Mouse (Mus musculus) neural tube, embryonic 11.5 days (tissue): ENCODE measurements at regions not wholly inside any gene's neighbourhood (a gene's known extent, or its start where the extent isn't known, plus 50 kb on each side); places are given as distances from the start of the nearest gene placed in this dataset.
A peak's percentile ranks its signal among the peaks of the same experiment; 100 is the strongest.

Experiments
- ATAC-seq: fragments of 200-750 bp; cut with Nextera tagmentation; 2 replicates; pipeline ENCODE4 v1.8.0; 2017; ENCODE audit warnings: moderate number of reproducible peaks, mild to moderate bottlenecking, moderate TSS enrichment, moderate library complexity; ENCODE audit not compliant: insufficient read depth, low FRiP score, low TSS enrichment
- DNase-seq: peaks from one replicate; pipeline ENCODE4 v3.0.0-alpha.2; 2015; ENCODE audit warnings: low spot score
- H3K27ac ChIP-seq: fragments of 300-500 bp; sonication (generic); 2 replicates; pipeline ENCODE4 v1.5.1; 2014; ENCODE audit warnings: low read depth, mild to moderate bottlenecking, low read length
- H3K27me3 ChIP-seq: fragments of 300-500 bp; sonication (generic); 2 replicates; pipeline ENCODE4 v1.6.1; 2014; ENCODE audit warnings: mild to moderate bottlenecking, low read length, mixed read lengths; ENCODE audit not compliant: control insufficient read depth, insufficient read depth
- H3K36me3 ChIP-seq: fragments of 300-500 bp; sonication (generic); 2 replicates; pipeline ENCODE4 v1.6.1; 2014; ENCODE audit warnings: mild to moderate bottlenecking, low read length, moderate library complexity, mixed read lengths; ENCODE audit not compliant: control insufficient read depth, insufficient read depth
- H3K4me1 ChIP-seq: fragments of 300-500 bp; sonication (generic); 2 replicates; pipeline ENCODE4 v1.6.1; 2014; ENCODE audit warnings: low read length, mixed read lengths; ENCODE audit not compliant: control insufficient read depth, insufficient read depth
- H3K4me2 ChIP-seq: fragments of 300-500 bp; sonication (generic); 2 replicates; pipeline ENCODE4 v1.6.1; 2014; ENCODE audit warnings: low read depth, mild to moderate bottlenecking, moderate library complexity
- H3K4me3 ChIP-seq: fragments of 300-500 bp; sonication (generic); 2 replicates; pipeline ENCODE4 v1.5.1; 2014; ENCODE audit warnings: low read depth, low read length
- H3K9ac ChIP-seq: fragments of 300-500 bp; sonication (generic); 2 replicates; pipeline ENCODE4 v1.6.1; 2014; ENCODE audit warnings: mild to moderate bottlenecking, low read length
- H3K9me3 ChIP-seq: fragments of 300-500 bp; sonication (generic); 2 replicates; pipeline ENCODE4 v1.6.1; 2016; ENCODE audit warnings: low read length; ENCODE audit not compliant: control insufficient read depth
- WGBS: fragments of 180-500 bp; shearing (Covaris S2); extraction: QIAGEN DNeasy Blood & Tissue Kit; methylation state at CpG from one replicate; pipeline ENCODE4 v1.1.7; 2014; 5-methylcytosine and 5-hydroxymethylcytosine counted together

DNA sequence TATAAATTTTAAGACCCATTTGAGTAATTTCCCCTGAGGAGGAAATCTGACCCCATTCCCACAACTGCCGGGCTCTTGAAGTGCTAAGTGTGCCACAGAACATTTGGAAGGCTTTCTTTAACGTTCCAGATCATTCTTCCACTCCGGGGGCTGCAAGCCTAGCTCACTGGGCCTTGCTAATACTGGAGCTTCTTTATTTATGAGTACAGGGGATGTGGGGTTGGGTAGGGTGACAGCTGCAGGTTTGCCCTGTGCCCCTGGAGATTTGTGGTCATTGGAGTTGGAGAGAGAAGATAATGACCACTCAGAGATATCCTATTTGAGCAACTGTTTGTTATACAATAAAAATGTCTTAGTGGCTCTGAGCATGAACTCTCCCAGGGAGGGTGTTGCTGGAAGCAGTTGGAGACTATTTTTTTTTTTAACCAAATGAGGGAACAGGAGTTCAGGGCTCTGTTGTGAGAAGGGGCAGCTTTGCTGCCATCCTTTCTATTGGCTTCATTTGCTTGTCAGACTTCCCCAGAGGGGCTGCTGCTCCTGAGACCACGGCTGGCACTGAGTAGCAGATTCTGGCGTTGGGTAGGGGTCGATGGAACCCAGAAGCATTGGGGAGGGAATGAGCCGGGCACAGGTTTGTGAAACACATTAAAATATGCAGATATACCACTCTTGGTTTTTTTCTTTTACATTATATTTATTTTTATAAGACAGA is 249.0 kb downstream of the Ttll7 start:
- H3K36me3 ChIP-seq, result no peaks in the 10 kb centered on the region
- H3K9ac ChIP-seq, result no peak overlapping the region
- peak; percentile 28 for ATAC-seq

GRCm38 (mm10) chr3:147101765-147102113 is 249.6 kb downstream of the Ttll7 start:
- no peaks in the 10 kb centered on the region for H3K36me3 ChIP-seq
- no peaks in the 10 kb centered on the region for H3K9me3 ChIP-seq
- H3K27me3 ChIP-seq, result no peaks in the 10 kb centered on the region
- ATAC-seq (no peak), DNase-seq (no peak)
- no peak overlapping the region for H3K9ac ChIP-seq
- no peak overlapping the region for H3K27ac ChIP-seq
- H3K4me1 ChIP-seq, result peaks cover 6% of the 10 kb centered on the region
- no peak overlapping the region for H3K4me3 ChIP-seq
- WGBS, result 42% methylated on average over 3 of the region's 3 CpGs
- H3K4me2 ChIP-seq, result no peak overlapping the region

More for the DNA sequence above, 249.0 kb downstream of the Ttll7 start:
- no peaks in the 10 kb centered on the region for H3K27me3 ChIP-seq
- no peak overlapping the region for H3K4me2 ChIP-seq
- H3K9me3 ChIP-seq, result no peaks in the 10 kb centered on the region
- H3K27ac ChIP-seq, result no peak overlapping the region
- peaks cover 6% of the 10 kb centered on the region for H3K4me1 ChIP-seq
- no peak for DNase-seq
- no peak overlapping the region for H3K4me3 ChIP-seq
- WGBS, result 34% methylated on average over 7 of the region's 7 CpGs

DNA sequence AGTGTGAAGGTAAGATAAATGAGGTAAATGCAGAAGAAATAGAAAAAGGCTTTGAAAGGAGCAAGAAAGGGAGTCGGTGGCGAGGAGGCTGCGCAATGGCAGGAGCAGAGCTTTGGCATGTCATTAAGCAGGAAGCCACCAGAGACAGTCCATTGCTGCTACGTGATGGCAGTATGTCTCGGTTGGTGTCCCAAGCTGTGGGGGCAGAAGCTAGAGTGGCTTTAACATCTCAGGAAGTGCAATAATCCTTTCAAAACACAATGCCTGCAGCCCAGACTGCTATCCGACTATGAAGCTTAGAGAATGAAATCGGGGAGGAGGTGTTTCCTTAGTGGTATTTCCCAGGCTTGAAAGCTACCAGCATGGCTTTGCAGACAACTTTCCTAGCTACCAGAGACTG is 251.3 kb downstream of the Ttll7 start:
- Histone ChIP-seq H3K4me2 (no peak overlapping the region), H3K27me3 (no peaks in the 10 kb centered on the region), H3K27ac (no peak overlapping the region), H3K36me3 (no peaks in the 10 kb centered on the region), H3K9me3 (no peaks in the 10 kb centered on the region), H3K4me3 (no peak overlapping the region), H3K9ac (no peak overlapping the region), H3K4me1 (peaks cover 3% of the 10 kb centered on the region; the same call in 1 of the 2 replicates)
- DNase-seq (no peak), ATAC-seq (no peak)
- WGBS, result 52% methylated on average over 7 of the region's 7 CpGs

DNA sequence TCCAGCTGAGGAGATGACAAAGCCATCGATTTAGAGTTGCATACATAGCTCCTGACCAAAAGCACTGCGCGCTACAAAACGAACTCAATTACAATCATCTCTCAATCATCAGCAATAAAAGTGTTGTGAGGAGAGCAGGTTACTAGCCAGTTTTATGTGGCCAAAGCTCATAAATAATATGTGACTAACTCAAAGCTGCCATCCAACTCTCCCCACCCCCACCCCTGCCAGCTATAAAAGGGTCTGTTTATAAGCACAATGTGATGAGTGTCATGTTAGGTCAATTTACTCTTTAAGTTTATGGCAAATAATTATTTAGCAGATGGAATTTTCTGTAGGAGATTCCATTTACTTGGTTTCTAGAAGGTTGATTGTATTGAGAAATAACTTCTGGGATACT is 265.4 kb downstream of the Ttll7 start:
- DNase-seq, result no peak
- WGBS, result 73% methylated on average over 4 of the region's 4 CpGs
- H3K4me3 ChIP-seq, result no peak overlapping the region

GRCm38 (mm10) chr3:147118092-147118491 is 265.9 kb downstream of the Ttll7 start:
- H3K4me3 ChIP-seq, result no peak overlapping the region
- H3K9me3 ChIP-seq, result no peaks in the 10 kb centered on the region
- H3K27me3 ChIP-seq, result no peaks in the 10 kb centered on the region
- no peak for ATAC-seq
- no peak overlapping the region for H3K27ac ChIP-seq
- no peak overlapping the region for H3K4me2 ChIP-seq
- WGBS, result 71% methylated on average over 5 of the region's 5 CpGs
- DNase-seq, result no peak
- no peaks in the 10 kb centered on the region for H3K36me3 ChIP-seq
- no peak overlapping the region for H3K9ac ChIP-seq
- H3K4me1 ChIP-seq, result no peaks in the 10 kb centered on the region

More for the DNA sequence above, 265.4 kb downstream of the Ttll7 start:
- Histone ChIP-seq H3K36me3 (no peaks in the 10 kb centered on the region), H3K27me3 (no peaks in the 10 kb centered on the region), H3K4me1 (no peaks in the 10 kb centered on the region), H3K4me2 (no peak overlapping the region), H3K27ac (no peak overlapping the region), H3K9ac (no peak overlapping the region), H3K9me3 (no peaks in the 10 kb centered on the region)
- ATAC-seq, result no peak

DNA sequence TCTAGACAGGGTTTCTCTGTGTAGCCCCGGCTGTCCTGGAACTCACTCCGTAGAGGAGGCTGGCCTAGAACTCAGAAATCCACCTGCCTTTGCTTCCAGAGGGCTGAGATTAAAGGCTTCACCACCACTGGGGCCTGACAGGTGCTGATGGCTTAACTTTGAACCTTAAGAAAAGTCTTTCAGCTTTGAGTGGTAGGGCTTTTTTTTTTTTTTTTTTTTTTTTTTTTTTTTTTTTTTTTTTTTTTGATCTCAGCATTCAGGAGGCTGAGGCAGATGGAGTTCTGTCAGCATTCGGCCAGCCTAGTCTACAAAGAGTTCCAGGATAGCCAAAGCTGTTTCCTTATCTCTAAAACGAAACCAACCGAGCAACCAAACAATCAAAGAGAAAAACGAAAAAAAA is 266.5 kb downstream of the Ttll7 start:
- 91% methylated on average over 6 of the region's 6 CpGs for WGBS
- Histone ChIP-seq H3K4me1 (no peaks in the 10 kb centered on the region), H3K9me3 (no peaks in the 10 kb centered on the region), H3K9ac (no peak overlapping the region), H3K4me2 (no peak overlapping the region), H3K36me3 (no peaks in the 10 kb centered on the region), H3K4me3 (no peak overlapping the region), H3K27ac (no peak overlapping the region), H3K27me3 (no peaks in the 10 kb centered on the region)
- ATAC-seq, result no peak
- DNase-seq, result no peak

DNA sequence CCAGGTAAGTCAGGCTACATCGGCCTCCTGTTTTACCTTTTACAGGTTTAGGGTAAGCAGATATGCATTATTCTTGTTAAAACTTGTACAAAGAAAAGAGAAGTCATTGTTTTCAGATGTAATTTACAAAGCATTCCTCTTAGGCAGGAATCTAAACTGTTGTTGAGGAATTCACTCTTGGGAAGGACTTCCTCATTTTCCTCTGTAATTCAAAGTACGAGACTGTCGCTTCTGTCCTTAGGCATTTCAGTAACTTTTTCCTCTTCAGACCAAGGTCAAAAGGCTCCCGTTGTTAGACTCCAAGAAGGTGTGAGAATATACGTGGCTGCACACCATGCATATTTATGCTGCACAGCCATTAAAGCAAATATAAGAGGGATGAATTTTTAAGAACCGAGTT is 269.7 kb downstream of the Ttll7 start:
- ATAC-seq (no peak), DNase-seq (no peak)
- no peaks in the 10 kb centered on the region for H3K4me1 ChIP-seq
- H3K4me3 ChIP-seq, result no peak overlapping the region
- H3K9me3 ChIP-seq, result no peaks in the 10 kb centered on the region
- H3K4me2 ChIP-seq, result no peak overlapping the region
- no peak overlapping the region for H3K9ac ChIP-seq
- H3K27ac ChIP-seq, result no peak overlapping the region
- WGBS, result 86% methylated on average over 6 of the region's 6 CpGs
- H3K36me3 ChIP-seq, result no peaks in the 10 kb centered on the region
- H3K27me3 ChIP-seq, result no peaks in the 10 kb centered on the region

DNA sequence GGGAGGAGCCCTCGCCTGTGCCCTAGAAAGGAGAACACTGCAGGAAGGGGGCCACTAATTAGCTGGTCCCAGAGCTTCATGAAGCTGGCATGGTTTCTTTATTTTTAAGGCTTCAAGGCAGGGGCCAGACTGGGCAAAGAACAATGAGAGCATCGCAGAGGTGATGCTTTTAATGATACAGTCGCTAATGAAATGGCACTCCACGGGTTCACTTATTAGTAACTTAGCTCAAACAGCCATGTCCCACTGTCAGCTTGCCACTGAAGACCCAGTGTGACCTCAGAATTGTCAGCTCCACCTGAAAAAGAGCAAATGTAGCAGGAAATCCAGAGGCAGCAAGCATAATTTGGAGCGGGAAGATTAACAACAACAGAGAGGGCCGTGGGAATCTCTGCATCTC is 275.6 kb downstream of the Ttll7 start:
- no peak overlapping the region for H3K4me3 ChIP-seq
- no peaks in the 10 kb centered on the region for H3K9me3 ChIP-seq
- no peaks in the 10 kb centered on the region for H3K36me3 ChIP-seq
- no peak for DNase-seq
- H3K4me1 ChIP-seq, result no peaks in the 10 kb centered on the region
- H3K4me2 ChIP-seq, result no peak overlapping the region
- H3K27me3 ChIP-seq, result no peaks in the 10 kb centered on the region
- ATAC-seq, result no peak
- no peak overlapping the region for H3K9ac ChIP-seq
- H3K27ac ChIP-seq, result no peak overlapping the region
- WGBS, result 82% methylated on average over 6 of the region's 6 CpGs

GRCm38 (mm10) chr3:147132830-147133229 is 280.7 kb downstream of the Ttll7 start:
- 91% methylated on average over 13 of the region's 13 CpGs for whole genome bisulfite sequencing
- no peaks in the 10 kb centered on the region for H3K27me3 ChIP-seq
- no peaks in the 10 kb centered on the region for H3K4me1 ChIP-seq
- DNase-seq (no peak), ATAC-seq (no peak)
- H3K36me3 ChIP-seq, result no peaks in the 10 kb centered on the region
- H3K27ac ChIP-seq, result no peak overlapping the region
- no peak overlapping the region for H3K9ac ChIP-seq
- H3K4me2 ChIP-seq, result no peak overlapping the region
- no peaks in the 10 kb centered on the region for H3K9me3 ChIP-seq
- H3K4me3 ChIP-seq, result no peak overlapping the region
